Mouse (Mus musculus): ENCODE measurements at regions not wholly inside any gene's neighbourhood (a gene's known extent, or its start where the extent isn't known, plus 50 kb on each side); places are given as distances from the start of the nearest gene placed in this dataset.

DNA sequence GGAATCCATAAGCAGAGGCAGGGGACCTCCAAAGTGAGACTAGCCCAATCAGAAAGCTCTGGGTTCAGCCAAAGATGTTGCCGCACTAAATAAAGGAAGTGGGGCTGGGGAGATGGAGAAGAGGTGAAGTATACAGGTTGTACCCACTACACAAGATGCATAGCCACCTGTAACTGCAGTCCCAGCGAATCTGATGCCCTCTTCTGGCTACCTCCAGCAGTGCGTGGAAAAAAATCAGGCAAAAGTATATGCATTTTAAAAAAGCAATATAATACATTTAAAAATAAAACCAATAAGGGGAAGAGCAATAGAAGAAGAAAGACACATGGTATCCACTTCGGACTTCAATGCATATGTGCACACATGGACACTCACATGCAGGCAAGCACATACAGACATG is 183.8 kb upstream of the Tmem132c start:
- no peak for TF ChIP-seq CTCF (IDR thresholded peaks at IDR 0.05)
- no peak for TF ChIP-seq EP300 (IDR thresholded peaks at IDR 0.05)
